Mouse (Mus musculus): ENCODE data around the gene Zfp263. TPM values are rescaled to one million over a fixed set of nuclear protein-coding genes. Genes with fewer than 3 reads are reported as not detected.

The Zfp263 gene
- polyA plus RNA-seq, 1 experiment from 2014 or later = 21.2 TPM

DNA sequence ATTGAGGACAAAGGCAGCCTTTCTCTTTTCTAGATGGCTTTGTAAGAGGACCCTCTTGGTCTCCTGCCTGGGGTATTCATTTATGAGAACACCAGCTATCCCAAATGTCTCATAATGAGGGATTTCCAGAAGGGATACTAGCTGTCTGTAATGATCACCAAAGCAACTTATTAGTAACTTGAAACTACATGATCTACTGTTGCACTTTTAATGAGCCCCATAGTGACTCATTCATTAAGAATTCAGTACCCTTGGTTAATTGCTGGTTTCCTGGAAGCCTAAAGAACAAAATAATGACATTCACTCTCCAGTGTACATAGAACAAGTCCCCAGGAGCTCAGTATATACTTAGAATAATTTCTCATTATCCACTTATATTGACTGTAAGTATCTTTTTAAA lies 37.3 kb downstream of the Zfp263 start:
- no peak overlapping the region for H3K9ac ChIP-seq (ENCODE audit: low read depth, low read length)
- no peaks in the 10 kb centered on the region for H3K4me1 ChIP-seq (ENCODE audit: control insufficient read depth, insufficient read depth, low read length)
- H3K27ac ChIP-seq (ENCODE audit: low read depth, low read length) = no peak overlapping the region
- H3K4me3 ChIP-seq (ENCODE audit: low read depth, low read length) = no peak overlapping the region
- H3K9me3 ChIP-seq (replicated peaks; ENCODE audit: control insufficient read depth, low read length) = no peaks in the 10 kb centered on the region
- no peak overlapping the region for H3K4me2 ChIP-seq
- H3K27me3 ChIP-seq (ENCODE audit: control insufficient read depth, insufficient read depth, low read length) = no peaks in the 10 kb centered on the region
- H3K36me3 ChIP-seq (ENCODE audit: control insufficient read depth, insufficient read depth, low read length) = no peaks in the 10 kb centered on the region
- no peak for ATAC-seq (replicated peaks; ENCODE audit: insufficient number of reproducible peaks, low FRiP score, low TSS enrichment)

DNA sequence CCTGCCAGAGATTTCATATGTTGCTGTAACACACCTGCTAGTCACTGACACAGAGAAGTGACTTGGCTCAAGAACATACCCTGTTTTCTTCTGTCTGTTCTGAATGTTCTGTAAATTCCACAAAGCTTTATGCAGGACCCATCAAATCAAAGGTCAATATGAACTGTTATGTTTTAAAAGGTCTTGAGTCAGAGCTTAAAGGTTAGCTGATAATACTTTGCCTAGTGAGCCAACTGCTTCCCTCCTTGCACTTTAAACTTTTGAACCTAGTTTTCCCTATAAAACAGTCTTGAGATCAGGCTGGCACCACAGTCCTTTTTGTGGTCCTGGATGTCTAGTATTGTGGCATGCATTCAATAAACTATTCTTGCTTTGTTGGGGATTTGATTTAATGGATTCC lies 44.5 kb downstream of the Zfp263 start:
- Histone ChIP-seq H3K4me3 (ENCODE audit: low read depth, low read length) (no peak overlapping the region), H3K27ac (ENCODE audit: low read depth, low read length) (no peak overlapping the region), H3K4me2 (no peak overlapping the region), H3K4me1 (ENCODE audit: control insufficient read depth, insufficient read depth, low read length) (no peaks in the 10 kb centered on the region), H3K9me3 (replicated peaks; ENCODE audit: control insufficient read depth, low read length) (no peaks in the 10 kb centered on the region), H3K36me3 (ENCODE audit: control insufficient read depth, insufficient read depth, low read length) (no peaks in the 10 kb centered on the region), H3K9ac (ENCODE audit: low read depth, low read length) (no peak overlapping the region), H3K27me3 (ENCODE audit: control insufficient read depth, insufficient read depth, low read length) (no peaks in the 10 kb centered on the region)
- no peak for ATAC-seq (replicated peaks; ENCODE audit: insufficient number of reproducible peaks, low FRiP score, low TSS enrichment)

Other genes with a start within 250 kb of the Zfp263 start
- not detected in 2 replicates for gene Olfr161, start 153.1 kb upstream of the Zfp263 start, polyA plus RNA-seq (2014; fragmentation: Nextera tagmentation; extraction: Ambion mirVana)
- gene Mefv, start 26.0 kb upstream of the Zfp263 start, polyA plus RNA-seq (2014; fragmentation: Nextera tagmentation; extraction: Ambion mirVana) = not detected in 2 replicates
- gene Olfr15, start 86.8 kb downstream of the Zfp263 start, polyA plus RNA-seq (2014; fragmentation: Nextera tagmentation; extraction: Ambion mirVana) = not detected in 2 replicates
- 0.72 and 0.94 TPM in 2 replicates for gene Zfp174, start 103.2 kb downstream of the Zfp263 start, polyA plus RNA-seq (2014; fragmentation: Nextera tagmentation; extraction: Ambion mirVana)
- gene Naa60, start 128.3 kb downstream of the Zfp263 start, polyA plus RNA-seq (2014; fragmentation: Nextera tagmentation; extraction: Ambion mirVana) = 39.5 and 41.5 TPM in 2 replicates
- gene Zfp597, start 140.5 kb downstream of the Zfp263 start, polyA plus RNA-seq (2014; fragmentation: Nextera tagmentation; extraction: Ambion mirVana) = 5.5 and 6.4 TPM in 2 replicates
- 0.92 and 2.2 TPM in 2 replicates for gene Gm20695, start 140.6 kb downstream of the Zfp263 start, polyA plus RNA-seq (2014; fragmentation: Nextera tagmentation; extraction: Ambion mirVana)
- 5.4 and 7.1 TPM in 2 replicates for gene 1700037C18Rik, start 164.6 kb downstream of the Zfp263 start, polyA plus RNA-seq (2014; fragmentation: Nextera tagmentation; extraction: Ambion mirVana)
- 13.2 and 13.3 TPM in 2 replicates for gene Cluap1, start 164.7 kb downstream of the Zfp263 start, polyA plus RNA-seq (2014; fragmentation: Nextera tagmentation; extraction: Ambion mirVana)
- 1.1 and 1.4 TPM in 2 replicates for gene Nlrc3, start 232.5 kb downstream of the Zfp263 start, polyA plus RNA-seq (2014; fragmentation: Nextera tagmentation; extraction: Ambion mirVana)